Mouse (Mus musculus) thymus, adult 2 months (tissue): ENCODE data around the gene Nfyc. TPM values are rescaled to one million over a fixed set of nuclear protein-coding genes. Genes with fewer than 3 reads are reported as not detected.

Experiments used
- DNase-seq: peaks from one replicate; pipeline ENCODE4 v3.0.0; 2021
- H3K27ac ChIP-seq: fragments of 200-500 bp; 2 replicates; pipeline ENCODE4 v1.5.1; 2012; ENCODE audit warnings: low read length, control low read depth; ENCODE audit not compliant: control insufficient read depth, insufficient read depth
- H3K27me3 ChIP-seq: fragments of 200-500 bp; 2 replicates; pipeline ENCODE4 v1.6.1; 2012; ENCODE audit warnings: mild to moderate bottlenecking, low read length, moderate library complexity, mixed read lengths; ENCODE audit not compliant: control insufficient read depth, insufficient read depth
- H3K36me3 ChIP-seq: fragments of 200-500 bp; 2 replicates; pipeline ENCODE4 v1.6.1; 2012; ENCODE audit warnings: mild to moderate bottlenecking, low read length, moderate library complexity; ENCODE audit not compliant: control insufficient read depth, insufficient read depth
- H3K4me1 ChIP-seq: fragments of 200-500 bp; replicated peaks from 2 replicates; pipeline ENCODE4 v1.6.1; 2012; ENCODE audit warnings: low read length; ENCODE audit not compliant: control insufficient read depth, insufficient read depth
- H3K4me3 ChIP-seq: fragments of 200-500 bp; 2 replicates; pipeline ENCODE4 v1.5.1; 2012; ENCODE audit warnings: mild to moderate bottlenecking, low read length, control low read depth, moderate library complexity; ENCODE audit not compliant: control insufficient read depth, insufficient read depth
- CTCF ChIP-seq: fragments of 200-500 bp; IDR thresholded peaks from 2 replicates; pipeline ENCODE4 v1.5.1; 2012; ENCODE audit warnings: mild to moderate bottlenecking, control low read depth, low read length, moderate library complexity, borderline replicate concordance; ENCODE audit not compliant: control insufficient read depth, poor library complexity, insufficient read depth; ENCODE audit errors: extremely low read depth
- POLR2A ChIP-seq: fragments of 200-500 bp; IDR thresholded peaks from 2 replicates; pipeline ENCODE4 v1.6.1; 2012; ENCODE audit warnings: mild to moderate bottlenecking, low read length, control low read depth, moderate library complexity; ENCODE audit not compliant: control insufficient read depth, poor library complexity, insufficient read depth; ENCODE audit errors: extremely low read depth
- WGBS: fragments of 180-500 bp; shearing (Covaris S2); methylation state at CpG from one replicate; pipeline ENCODE4 v1.1.7; 2018; 5-methylcytosine and 5-hydroxymethylcytosine counted together
- polyA plus RNA-seq: library from polyadenylated mRNA; depleted of rRNA; stranded (reverse); fragments of >200 nt; gene quantifications from 2 replicates; pipeline ENCODE4 v1.2.3, GENCODE M21; 2012

Nfyc gene
- polyA plus RNA-seq, 1 experiment = 354 TPM

DNA sequence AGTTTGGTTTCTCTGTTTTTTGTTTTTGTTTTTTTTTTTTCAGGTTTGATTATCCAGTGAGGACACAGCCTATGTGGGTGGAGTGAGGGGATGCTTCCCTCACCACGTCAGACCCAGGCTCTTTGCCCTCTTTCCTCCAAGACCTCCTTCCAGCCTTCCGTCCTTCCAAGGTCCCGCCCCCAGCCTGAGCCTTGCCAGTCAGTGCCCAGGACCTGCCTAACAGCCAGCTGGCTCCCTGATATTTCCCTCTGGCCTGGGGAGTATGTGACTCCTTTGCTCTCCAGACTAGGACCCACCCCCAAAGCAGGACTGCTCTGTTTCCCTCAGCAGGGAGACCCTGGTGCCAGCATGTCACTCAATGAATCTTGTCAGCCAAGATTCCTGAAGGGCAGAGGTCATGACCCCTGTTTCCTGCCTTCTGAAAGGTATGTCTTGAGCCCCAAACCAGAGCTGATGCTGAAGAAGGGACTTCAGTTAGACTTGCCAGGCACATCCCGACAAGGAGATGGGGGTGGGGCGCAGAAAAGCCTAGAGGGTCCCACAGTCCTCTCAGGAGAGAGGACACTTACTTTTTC is 105.8 kb downstream of the Nfyc start:
- Histone ChIP-seq H3K27me3 (no peaks in the 10 kb centered on the region), H3K27ac (no peak overlapping the region), H3K4me1 (0 out of 2 replicates have a peak, but pooled peaks cover under 1% of the 10 kb centered on the region), H3K4me3 (no peak overlapping the region), H3K36me3 (no peaks in the 10 kb centered on the region)
- 76% methylated on average over 5 of the region's 5 CpGs for WGBS
- TF ChIP-seq POLR2A (no peak), CTCF (no peak)
- no peak for DNase-seq

GRCm38 (mm10) chr4:120721574-120721973 is 109.8 kb downstream of the Nfyc start:
- no peak overlapping the region for H3K4me3 ChIP-seq
- H3K27me3 ChIP-seq = no peaks in the 10 kb centered on the region
- no peaks in the 10 kb centered on the region for H3K36me3 ChIP-seq
- DNase-seq = no peak
- no peak for TF ChIP-seq POLR2A
- no peak for TF ChIP-seq CTCF
- H3K27ac ChIP-seq = no peak overlapping the region
- WGBS = 84% methylated on average over 2 of the region's 2 CpGs
- peaks cover 3% of the 10 kb centered on the region for H3K4me1 ChIP-seq

DNA sequence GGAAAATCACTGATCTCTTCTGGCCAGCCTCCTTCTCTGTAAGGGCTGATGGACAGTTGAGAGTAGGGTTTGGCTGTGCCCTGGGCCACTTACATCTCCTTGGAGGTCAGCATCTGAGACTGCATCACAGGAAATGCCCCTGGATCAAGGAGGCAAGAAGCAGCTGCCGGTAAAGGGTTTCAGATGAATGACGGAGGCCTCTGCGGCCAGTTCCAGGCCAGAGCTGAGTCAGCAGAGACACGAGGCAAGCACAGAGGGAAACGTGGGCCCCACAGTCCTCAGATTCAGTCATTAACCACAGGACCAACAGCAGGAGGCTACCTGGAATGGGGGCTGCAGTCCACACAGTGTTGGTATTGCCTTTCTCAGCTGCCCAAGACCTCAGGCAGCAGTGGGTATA is 112.2 kb downstream of the Nfyc start:
- H3K4me1 ChIP-seq = peaks cover 11% of the 10 kb centered on the region
- no peak overlapping the region for H3K4me3 ChIP-seq
- TF ChIP-seq CTCF (no peak), POLR2A (no peak)
- DNase-seq = no peak
- WGBS = 50% methylated on average over 5 of the region's 5 CpGs
- no peaks in the 10 kb centered on the region for H3K36me3 ChIP-seq
- no peak overlapping the region for H3K27ac ChIP-seq
- no peaks in the 10 kb centered on the region; the same call in 1 of the 2 replicates for H3K27me3 ChIP-seq

DNA sequence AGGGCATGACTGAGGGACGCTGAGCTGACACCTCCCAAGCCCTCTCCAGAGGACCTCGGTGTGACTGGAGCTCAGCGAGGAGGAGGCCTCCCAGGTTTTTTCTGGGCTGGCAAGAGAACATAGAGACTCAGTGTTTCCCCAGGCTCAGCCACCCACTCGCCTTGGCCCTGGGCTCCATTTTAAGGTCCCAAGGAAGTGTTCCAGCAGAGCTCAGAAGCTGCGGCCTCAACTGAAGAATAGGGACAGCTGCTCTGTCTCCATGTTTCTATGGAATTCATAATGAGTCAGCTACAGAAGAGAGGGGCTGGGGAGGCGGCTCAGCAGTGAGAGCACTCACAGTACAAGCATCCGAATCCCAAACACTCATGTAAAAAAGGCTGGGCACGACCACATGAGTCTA is 113.8 kb downstream of the Nfyc start:
- Histone ChIP-seq H3K4me3 (no peak overlapping the region), H3K27ac (no peak overlapping the region), H3K36me3 (no peaks in the 10 kb centered on the region), H3K27me3 (no peaks in the 10 kb centered on the region; the same call in 1 of the 2 replicates), H3K4me1 (peaks cover 11% of the 10 kb centered on the region)
- 88% methylated on average over 8 of the region's 8 CpGs for WGBS
- DNase-seq = no peak
- no peak for TF ChIP-seq CTCF
- TF ChIP-seq POLR2A = no peak

- no peak for DNase-seq
- TF ChIP-seq CTCF = no peak
- TF ChIP-seq POLR2A = no peak
- Histone ChIP-seq H3K27ac (no peak overlapping the region), H3K4me1 (peaks cover 11% of the 10 kb centered on the region), H3K36me3 (no peaks in the 10 kb centered on the region), H3K27me3 (no peaks in the 10 kb centered on the region; the same call in 1 of the 2 replicates), H3K4me3 (peak overlapping the region; percentile 43)
- 20% methylated on average over 12 of the region's 12 CpGs for WGBS
Measured at GRCm38 (mm10) chr4:120716765-120717164, 114.6 kb downstream of the Nfyc start.

DNA sequence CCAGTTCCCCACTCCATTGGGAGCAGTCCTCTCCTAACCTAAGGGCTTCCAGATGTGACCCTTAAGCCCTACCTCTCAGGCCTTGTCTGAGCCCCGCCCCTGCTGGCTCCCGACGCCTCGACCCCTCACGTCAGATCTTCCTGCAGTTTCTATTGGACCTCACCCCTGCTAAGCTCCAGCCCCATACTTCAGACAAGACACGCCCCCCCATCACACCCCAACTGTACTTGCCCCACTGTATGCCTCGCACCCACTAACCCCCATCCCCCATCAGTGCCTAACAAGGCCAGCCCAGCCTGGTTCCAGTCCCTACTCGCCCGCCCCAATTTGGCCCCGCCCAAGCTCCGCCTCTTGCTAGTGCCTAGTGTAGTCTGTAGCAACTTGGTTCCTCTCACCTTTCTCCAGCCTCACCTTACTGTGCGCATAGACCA is 115.2 kb downstream of the Nfyc start:
- Histone ChIP-seq H3K36me3 (no peaks in the 10 kb centered on the region), H3K27ac (no peak overlapping the region), H3K27me3 (no peaks in the 10 kb centered on the region; the same call in 1 of the 2 replicates), H3K4me3 (peak overlapping the region; percentile 43), H3K4me1 (peaks cover 11% of the 10 kb centered on the region)
- peak; percentile 53 for DNase-seq
- WGBS = 9% methylated on average over 12 of the region's 12 CpGs
- TF ChIP-seq POLR2A (no peak), CTCF (no peak)
